Mouse (Mus musculus) brain, adult 2 months (tissue): Measurements from ENCODE around the gene Lgals3bp.

Experiments
- DNase-seq: peaks from one replicate; pipeline ENCODE4 v3.0.0; 2011; ENCODE audit warnings: low read depth, low spot score

Lgals3bp gene

GRCm38 (mm10) chr11:118423266-118423971 lies 21.5 kb upstream of the Lgals3bp start:
- DNase-seq: peak; percentile 91

GRCm38 (mm10) chr11:118420261-118420660 lies 18.4 kb upstream of the Lgals3bp start:
- DNase-seq: no peak

DNA sequence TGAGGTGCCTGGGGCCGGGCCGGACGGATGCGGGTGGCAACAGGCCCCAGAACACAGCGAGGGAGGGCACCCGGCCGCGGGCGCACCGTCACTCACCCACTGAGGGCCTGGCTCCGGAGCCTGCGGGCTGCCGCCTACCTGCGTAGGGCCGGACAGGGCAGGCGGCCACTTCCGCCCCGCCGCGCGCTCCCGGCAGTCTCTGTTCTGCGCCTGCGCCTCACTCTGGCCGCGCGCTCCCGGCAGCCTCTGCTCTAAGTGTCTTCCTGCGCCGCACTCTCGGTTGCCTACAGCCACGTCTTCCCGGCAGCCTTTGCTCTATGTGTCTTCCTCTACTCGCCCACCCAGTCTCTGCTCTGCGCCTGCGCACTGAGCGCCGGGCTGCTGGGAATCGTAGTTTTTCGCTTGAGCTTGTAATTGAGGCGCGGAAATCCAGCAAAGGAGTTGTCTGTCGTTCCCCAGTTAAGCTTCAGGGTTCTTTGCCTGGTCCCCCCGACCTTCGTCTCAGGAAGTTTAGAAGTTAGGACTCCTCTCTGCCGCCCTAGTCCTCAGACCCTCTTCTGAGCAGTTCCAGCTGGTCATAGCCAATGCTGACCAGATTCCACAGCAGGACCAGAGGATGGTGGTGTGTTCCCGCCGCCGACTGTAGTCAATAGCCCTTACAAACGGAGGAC lies 17.1 kb upstream of the Lgals3bp start, which contains the start of gene Cant1:
TSS of gene Cant1 (minus strand) at position 253 of the 671 bp plus-strand sequence.
- DNase-seq: peak; percentile 100

GRCm38 (mm10) chr11:118418442-118418833 lies 16.5 kb upstream of the Lgals3bp start:
- DNase-seq: peak; percentile 41

- DNase-seq: no peak
These were observed 15.6 kb upstream of the Lgals3bp start for GRCm38 (mm10) chr11:118417496-118417895.

DNA sequence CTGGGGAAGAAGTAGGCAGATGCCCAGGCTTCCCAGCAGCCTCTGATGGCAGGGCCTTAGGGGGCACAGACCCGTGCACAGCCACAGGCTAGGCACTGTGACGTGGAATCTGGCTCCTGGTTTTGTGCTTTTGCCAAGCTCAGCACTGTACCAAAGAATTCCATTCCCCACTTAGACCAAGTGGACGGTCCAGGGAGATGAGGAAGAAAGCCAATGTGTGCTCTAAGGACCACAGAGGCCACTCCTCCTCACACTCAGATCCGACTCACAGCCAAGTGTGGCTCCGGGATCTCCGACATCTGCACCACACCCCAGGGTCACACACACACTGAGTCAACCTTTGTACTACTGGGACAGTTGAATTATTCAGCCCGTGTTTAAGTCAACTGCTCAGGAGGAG lies 14.2 kb upstream of the Lgals3bp start:
- DNase-seq: no peak

DNA sequence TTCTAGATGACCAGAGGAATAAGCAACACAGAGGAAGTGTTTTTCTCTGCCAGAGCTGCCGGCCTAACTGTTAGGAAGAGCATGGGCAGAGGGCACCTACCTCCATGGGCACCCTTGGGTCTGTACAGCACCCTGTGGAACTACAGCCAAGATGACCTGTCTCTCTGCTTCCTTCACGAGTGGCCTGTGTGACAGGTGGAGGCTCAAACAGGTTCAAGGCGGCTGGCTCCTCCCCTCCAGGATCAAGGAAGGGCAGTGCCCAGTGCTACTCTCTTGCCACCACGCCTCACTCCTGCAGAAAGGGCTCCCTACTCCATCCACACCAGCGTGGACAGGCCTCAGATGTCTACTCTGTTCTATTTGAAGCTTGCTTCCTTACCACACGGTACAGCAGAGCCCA lies 13.7 kb upstream of the Lgals3bp start:
- no peak for DNase-seq

- DNase-seq: no peak
These were observed 12.4 kb upstream of the Lgals3bp start for GRCm38 (mm10) chr11:118414270-118414669.

GRCm38 (mm10) chr11:118413055-118413454 lies 11.2 kb upstream of the Lgals3bp start:
- peak; percentile 82 for DNase-seq

- no peak for DNase-seq
These were observed 10.7 kb upstream of the Lgals3bp start for GRCm38 (mm10) chr11:118412601-118413000.

- DNase-seq: no peak
These were observed 9.4 kb upstream of the Lgals3bp start for GRCm38 (mm10) chr11:118411271-118411670.

GRCm38 (mm10) chr11:118410479-118410878 lies 8.6 kb upstream of the Lgals3bp start:
- DNase-seq: no peak

DNA sequence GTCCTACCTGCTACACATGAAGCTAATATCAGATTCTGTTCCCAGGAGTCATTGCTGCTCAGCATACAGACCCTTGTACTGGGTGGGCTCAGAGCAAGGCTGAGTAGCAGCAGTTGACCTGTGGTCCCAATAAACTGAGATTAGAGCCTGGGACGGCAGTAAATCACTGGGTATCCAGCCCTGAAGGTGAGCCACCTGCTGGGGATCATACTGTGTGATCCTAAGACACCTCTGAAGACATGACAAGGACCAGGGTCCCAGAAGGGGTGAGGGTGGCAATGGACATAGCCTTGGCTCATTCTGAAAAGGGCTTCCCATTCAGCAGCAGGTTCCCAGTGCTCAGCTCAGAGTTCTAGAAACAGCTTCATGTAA lies 8.2 kb upstream of the Lgals3bp start:
- DNase-seq: no peak

GRCm38 (mm10) chr11:118409106-118410072 lies 7.5 kb upstream of the Lgals3bp start:
- DNase-seq: no peak

DNA sequence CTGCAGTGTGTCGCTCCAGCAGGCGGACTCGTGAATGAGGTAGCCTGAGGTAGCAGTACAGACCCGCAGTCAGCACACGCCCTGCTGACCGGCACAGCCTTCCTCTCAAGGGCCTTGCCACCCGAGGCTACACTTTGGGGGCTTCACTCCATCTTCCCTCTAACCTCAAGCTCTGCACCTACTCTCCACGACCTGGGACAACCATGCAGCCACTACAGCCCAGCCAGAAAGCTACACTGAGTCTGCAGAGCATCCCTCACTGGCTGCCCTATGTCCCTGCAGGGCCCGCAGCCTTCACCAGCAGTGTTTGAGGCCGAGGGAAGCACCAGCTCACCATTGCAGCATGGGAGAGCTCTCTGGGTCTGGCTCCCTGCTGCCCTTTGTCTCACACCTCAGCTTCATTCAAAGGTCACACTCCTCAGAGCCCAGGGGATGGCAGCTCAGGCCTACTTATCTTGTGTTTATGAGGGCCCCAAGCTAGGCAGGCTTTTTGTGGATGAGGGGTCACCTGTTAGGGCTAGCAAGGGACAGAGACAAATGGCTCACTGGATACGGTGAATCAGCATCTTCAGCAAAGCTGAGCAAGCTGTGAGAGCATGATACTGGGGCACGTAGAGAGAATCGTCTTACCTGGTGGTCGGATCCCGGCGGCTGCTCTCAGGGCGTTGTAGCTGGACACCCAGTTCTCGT lies 6.3 kb upstream of the Lgals3bp start:
- DNase-seq: no peak

DNA sequence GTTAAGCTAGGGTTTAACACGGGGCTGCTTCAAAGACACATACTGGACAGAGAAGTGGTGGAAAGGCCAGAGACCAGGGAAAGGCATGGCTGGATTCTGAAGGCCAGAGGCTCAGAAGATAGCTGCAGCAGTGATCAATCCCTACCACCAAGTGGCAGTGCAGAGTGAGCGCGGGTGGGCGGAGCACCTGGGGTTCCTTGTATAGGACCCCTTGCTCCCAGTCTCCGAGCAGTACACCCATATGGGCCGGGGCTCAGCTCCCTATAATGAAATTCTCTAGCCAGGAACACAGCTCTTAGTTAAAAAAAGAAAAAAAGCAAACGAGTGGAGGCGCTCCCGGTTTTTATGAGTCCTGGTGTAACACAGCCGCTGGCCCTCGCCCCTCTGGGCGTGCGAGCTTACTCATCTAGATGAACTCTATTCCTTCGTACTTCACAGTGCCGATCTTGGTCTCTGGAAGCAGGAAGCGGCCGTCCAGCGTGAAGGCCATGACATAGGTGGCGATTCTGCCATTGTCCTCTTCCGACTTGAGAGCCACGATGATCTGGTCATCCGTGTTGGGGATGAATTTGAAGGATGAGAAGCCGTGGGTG lies 5.5 kb upstream of the Lgals3bp start:
- no peak for DNase-seq

- DNase-seq: no peak
These were observed 4.6 kb upstream of the Lgals3bp start for GRCm38 (mm10) chr11:118406521-118406920.

GRCm38 (mm10) chr11:118405311-118405710 lies 3.4 kb upstream of the Lgals3bp start:
- DNase-seq: no peak

- no peak for DNase-seq
These were observed 2.3 kb upstream of the Lgals3bp start for GRCm38 (mm10) chr11:118403951-118404899.

GRCm38 (mm10) chr11:118403183-118403582 lies 1.3 kb upstream of the Lgals3bp start:
- DNase-seq: peak; percentile 53
